11 mouse cellular contexts compared by ENCODE assay signal in genomic region chr2:9880271-9880670, GRCm38 (mm10). TPM values are rescaled to one million over a fixed set of nuclear protein-coding genes. Genes with fewer than 3 reads are reported as not detected.
DNase-seq lines count a peak whose midpoint lies in the region; ATAC-seq and TF ChIP-seq lines count a peak whose summit lies in the region.
"Had no signal": no experiment of that assay in that cellular context is flagged by ENCODE, and none has a peak within 500 bp of the region (broad histone marks: within the 10 kb centered on the region; RNA-seq: fewer than 3 reads in every experiment).

No protein-coding gene starts in this region.

- TF ChIP-seq CTCF in heart, adult 2 months (IDR thresholded peaks at IDR 0.05): no peak
- TF ChIP-seq CTCF in lung, postnatal 0 days (IDR thresholded peaks at IDR 0.05): no peak

- no peak overlapping the region for H3K27ac ChIP-seq in heart, embryonic 10.5 days
- no peak overlapping the region for H3K27ac ChIP-seq in heart, adult 2 months
- H3K27ac ChIP-seq in lung, postnatal 0 days (ENCODE audit: low read length): no peak overlapping the region
- H3K27ac ChIP-seq in liver, embryonic 12.5 days: no peak overlapping the region
- H3K27ac ChIP-seq in stomach, embryonic 15.5 days: no peak overlapping the region
- H3K27ac ChIP-seq: layer of hippocampus, adult 2 months; macrophage had no signal

- H3K27me3 ChIP-seq in heart, embryonic 10.5 days (ENCODE audit: insufficient read depth, poor library complexity, severe bottlenecking): peaks cover 76% of the 10 kb centered on the region
- peaks cover 25% of the 10 kb centered on the region for H3K27me3 ChIP-seq in heart, adult 2 months (ENCODE audit: control insufficient read depth, insufficient read depth, low read length)
- H3K27me3 ChIP-seq in lung, postnatal 0 days (replicated peaks; ENCODE audit: insufficient read depth, low read length): peaks cover 62% of the 10 kb centered on the region
- peaks cover 100% of the 10 kb centered on the region for H3K27me3 ChIP-seq in liver, embryonic 12.5 days (replicated peaks)
- peaks cover 63% of the 10 kb centered on the region for H3K27me3 ChIP-seq in stomach, embryonic 15.5 days (replicated peaks)

- no peak overlapping the region; the same call in 1 of the 2 replicates for H3K4me2 ChIP-seq in lung, postnatal 0 days (replicated peaks; ENCODE audit: low read depth, low read length)
- peak overlapping the region; percentile 85 for H3K4me2 ChIP-seq in liver, embryonic 12.5 days
- 0 out of 2 replicates have a peak overlapping the region, but pooled peaks have one; percentile 92 for H3K4me2 ChIP-seq in stomach, embryonic 15.5 days

- TF ChIP-seq POLR2A in heart, adult 2 months (IDR thresholded peaks at IDR 0.05; ENCODE audit: insufficient read depth, low read depth, low read length): no peak

- peaks cover 46% of the 10 kb centered on the region for H3K4me1 ChIP-seq in heart, embryonic 10.5 days
- H3K4me1 ChIP-seq in heart, adult 2 months (ENCODE audit: control insufficient read depth, insufficient read depth, low read length): no peaks in the 10 kb centered on the region
- peaks cover 11% of the 10 kb centered on the region for H3K4me1 ChIP-seq in lung, postnatal 0 days (ENCODE audit: insufficient read depth, low read depth, low read length)
- H3K4me1 ChIP-seq in liver, embryonic 12.5 days: peaks cover 31% of the 10 kb centered on the region; the same call in 1 of the 2 replicates
- H3K4me1 ChIP-seq in stomach, embryonic 15.5 days: peaks cover 24% of the 10 kb centered on the region

- H3K36me3 ChIP-seq in heart, embryonic 10.5 days: no peaks in the 10 kb centered on the region
- H3K36me3 ChIP-seq in heart, adult 2 months (ENCODE audit: control insufficient read depth, insufficient read depth, low read length): no peaks in the 10 kb centered on the region
- no peaks in the 10 kb centered on the region for H3K36me3 ChIP-seq in lung, postnatal 0 days (ENCODE audit: insufficient read depth, low read length)
- no peaks in the 10 kb centered on the region for H3K36me3 ChIP-seq in liver, embryonic 12.5 days
- H3K36me3 ChIP-seq in stomach, embryonic 15.5 days: no peaks in the 10 kb centered on the region

- no peaks in the 10 kb centered on the region for H3K9me3 ChIP-seq in heart, embryonic 10.5 days
- H3K9me3 ChIP-seq in lung, postnatal 0 days (ENCODE audit: low read length): no peaks in the 10 kb centered on the region
- H3K9me3 ChIP-seq in liver, embryonic 12.5 days (replicated peaks): no peaks in the 10 kb centered on the region
- no peaks in the 10 kb centered on the region for H3K9me3 ChIP-seq in stomach, embryonic 15.5 days

- no peaks in the 10 kb centered on the region for H3K79me2 ChIP-seq in heart, adult 2 months (replicated peaks; ENCODE audit: control insufficient read depth, insufficient read depth, low read length)

- peak overlapping the region; percentile 71 for H3K4me3 ChIP-seq in heart, embryonic 10.5 days
- H3K4me3 ChIP-seq in heart, adult 2 months: no peak overlapping the region
- 0 out of 2 replicates have a peak overlapping the region, but pooled peaks have one; percentile 1 for H3K4me3 ChIP-seq in lung, postnatal 0 days (ENCODE audit: low read depth, low read length)
- H3K4me3 ChIP-seq in liver, embryonic 12.5 days: no peak overlapping the region
- H3K4me3 ChIP-seq in stomach, embryonic 15.5 days (replicated peaks): peak overlapping the region; percentile 9; the same call in 1 of the 2 replicates
- H3K4me3 ChIP-seq: layer of hippocampus, adult 2 months had no signal

- TF ChIP-seq EP300 in heart, adult 2 months (IDR thresholded peaks at IDR 0.05; ENCODE audit: insufficient read depth, low read depth, low read length): no peak
- no peak for TF ChIP-seq EP300 in lung, postnatal 0 days (IDR thresholded peaks at IDR 0.05)

- no peak for DNase-seq in heart, embryonic 10.5 days (ENCODE audit: low spot score)
- no peak for DNase-seq in heart, adult 2 months
- no peak for DNase-seq in lung, postnatal 0 days (ENCODE audit: low spot score)
- DNase-seq in lung, postnatal 25 days (ENCODE audit: low spot score): no peak
- DNase-seq in adrenal gland, postnatal 25 days: no peak
- no peak for DNase-seq in left cerebral cortex, postnatal 10 days (ENCODE audit: extremely low spot score in 1 of 2, low spot score in 2 of 2)

- no peak overlapping the region for H3K9ac ChIP-seq in heart, adult 2 months (ENCODE audit: low read depth, low read length)
- no peak overlapping the region for H3K9ac ChIP-seq in lung, postnatal 0 days (replicated peaks; ENCODE audit: low read depth)
- H3K9ac ChIP-seq in liver, embryonic 12.5 days: no peak overlapping the region
- H3K9ac ChIP-seq in stomach, embryonic 15.5 days: no peak overlapping the region

- ATAC-seq in lung, postnatal 0 days: no peak
- no peak for ATAC-seq in liver, embryonic 12.5 days
- ATAC-seq in stomach, embryonic 15.5 days (ENCODE audit: insufficient read depth, low FRiP score, low read depth): no peak

- WGBS in heart, embryonic 10.5 days: 5% methylated on average over 11 of the region's 11 CpGs
- WGBS in heart, adult 2 months: 31% methylated on average over 11 of the region's 11 CpGs
- WGBS in lung, postnatal 0 days: 10% methylated on average over 11 of the region's 11 CpGs
- WGBS in liver, embryonic 12.5 days (ENCODE audit: insufficient replicate concordance): 10% methylated on average over 11 of the region's 11 CpGs
- WGBS in stomach, embryonic 15.5 days: 6% methylated on average over 11 of the region's 11 CpGs

- intact Hi-C loops in heart, adult 2 months (cut with DNase I): loop anchor here (5.0 kb wide), 1 partner anchor 127 kb away; no protein-coding TSS in a partner anchor
- intact Hi-C loops in left cerebral cortex, postnatal 10 days (cut with DNase I): loop anchor here (5.0 kb wide), 2 partner anchors 1123 to 1203 kb away; no protein-coding TSS in a partner anchor

RNA-seq across cellular contexts. Expression of gene 4930412O13Rik, which starts 0.8 kb away (rescaled TPM):
- 1.1 and 2.6 TPM in 2 replicates for polyA plus RNA-seq in heart, embryonic 10.5 days (2016; fragmentation: Nextera tagmentation; extraction: Ambion mirVana)
- total RNA-seq in heart, adult 2 months (2021): not detected
- polyA plus RNA-seq in heart, adult 2 months (2012; rRNA removed): not detected in 2 replicates
- not detected in 2 replicates for polyA plus RNA-seq in lung, postnatal 0 days (2015; fragmentation: Nextera tagmentation; extraction: Ambion mirVana)
- not detected in 2 replicates for polyA plus RNA-seq in liver, embryonic 12.5 days (2016; fragmentation: Nextera tagmentation; extraction: Ambion mirVana)
- not detected in 2 replicates for polyA plus RNA-seq in stomach, embryonic 15.5 days (2015; fragmentation: Nextera tagmentation; extraction: Ambion mirVana)
- 2.5 and 2.6 TPM in 2 replicates for total RNA-seq in adrenal gland, postnatal 25 days (2021)
- not detected for total RNA-seq in left cerebral cortex, postnatal 10 days (2021)
- total RNA-seq: gastrocnemius, postnatal 14 days; layer of hippocampus, adult 2 months had no signal
- polyA plus RNA-seq: macrophage had no signal

RNA-seq across cellular contexts. Expression of gene 9230102O04Rik, which starts 9.1 kb away (rescaled TPM):
- 0.76 TPM in 1 of 2 replicates, not detected in the other for polyA plus RNA-seq in heart, embryonic 10.5 days (2016; fragmentation: Nextera tagmentation; extraction: Ambion mirVana)
- total RNA-seq in heart, adult 2 months (2021): not detected
- not detected in 2 replicates for polyA plus RNA-seq in heart, adult 2 months (2012; rRNA removed)
- polyA plus RNA-seq in lung, postnatal 0 days (2015; fragmentation: Nextera tagmentation; extraction: Ambion mirVana): not detected in 2 replicates
- polyA plus RNA-seq in liver, embryonic 12.5 days (2016; fragmentation: Nextera tagmentation; extraction: Ambion mirVana): 0.37 TPM in 1 of 2 replicates, not detected in the other
- not detected in 2 replicates for polyA plus RNA-seq in stomach, embryonic 15.5 days (2015; fragmentation: Nextera tagmentation; extraction: Ambion mirVana)
- not detected in 2 replicates for total RNA-seq in adrenal gland, postnatal 25 days (2021)
- total RNA-seq in left cerebral cortex, postnatal 10 days (2021): not detected
- total RNA-seq: gastrocnemius, postnatal 14 days; layer of hippocampus, adult 2 months had no signal
- polyA plus RNA-seq: macrophage had no signal

RNA-seq across cellular contexts. Expression of gene Gata3, which starts 9.6 kb away (rescaled TPM):
- 9.1 and 21.7 TPM in 2 replicates for polyA plus RNA-seq in heart, embryonic 10.5 days (2016; fragmentation: Nextera tagmentation; extraction: Ambion mirVana)
- under 1 TPM; 0.59 to 0.91 TPM for total RNA-seq in heart, adult 2 months (2021)
- 0.32 and 0.57 TPM in 2 replicates for polyA plus RNA-seq in heart, adult 2 months (2012; rRNA removed)
- polyA plus RNA-seq in lung, postnatal 0 days (2015; fragmentation: Nextera tagmentation; extraction: Ambion mirVana): 2.4 and 2.7 TPM in 2 replicates
- polyA plus RNA-seq in liver, embryonic 12.5 days (2016; fragmentation: Nextera tagmentation; extraction: Ambion mirVana): 2.0 and 2.1 TPM in 2 replicates
- polyA plus RNA-seq in stomach, embryonic 15.5 days (2015; fragmentation: Nextera tagmentation; extraction: Ambion mirVana): 4.5 and 4.6 TPM in 2 replicates
- total RNA-seq in adrenal gland, postnatal 25 days (2021): 17.2 and 25.5 TPM in 2 replicates
- under 1 TPM; 0.11 to 0.49 TPM for total RNA-seq in left cerebral cortex, postnatal 10 days (2021)
- total RNA-seq: layer of hippocampus, adult 2 months had no signal
- polyA plus RNA-seq: macrophage had no signal

Comparison
In these comparisons a context has a peak if more than half of its experiments do, and no peak if none do; other contexts are left out.
1. H3K4me3 ChIP-seq: peak in heart, embryonic 10.5 days (single experiment), lung, postnatal 0 days (single experiment) and stomach, embryonic 15.5 days (single experiment); none in heart, adult 2 months (single experiment) and liver, embryonic 12.5 days (single experiment).